Mouse (Mus musculus): ENCODE results near the gene Erlec1.

DNA sequence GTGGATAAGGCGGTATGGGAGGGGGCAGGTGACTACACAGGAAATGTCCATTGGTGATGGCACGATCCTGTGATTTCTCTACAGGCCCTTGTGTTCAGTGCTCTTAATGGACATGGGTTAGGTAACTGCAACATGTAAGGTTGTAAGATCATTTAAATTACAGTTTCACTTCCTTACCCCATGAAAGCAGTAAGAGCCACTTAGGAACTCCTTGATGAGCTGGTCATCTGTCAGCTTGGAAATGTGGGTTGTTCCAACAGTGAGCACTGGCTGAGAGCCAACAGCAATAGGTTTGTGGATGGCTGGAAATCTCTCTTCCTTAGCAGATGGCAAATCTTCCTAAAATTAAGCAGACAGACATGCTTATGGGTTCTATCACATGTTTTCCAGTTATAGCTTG is 10.6 kb downstream of the Erlec1 start:
- TF ChIP-seq CTCF (IDR thresholded peaks at IDR 0.05; ENCODE audit: insufficient read depth, low read length): no peak
- no peak for TF ChIP-seq POLR2A (IDR thresholded peaks at IDR 0.05; ENCODE audit: borderline replicate concordance, extremely low read depth, low read depth, low read length)

All from lung, adult 2 months (tissue).